Mouse (Mus musculus): ENCODE measurements around the gene Tmem139.

Tmem139 gene

GRCm38 (mm10) chr6:42276151-42276550 is 14.4 kb downstream of the Tmem139 start:
- no peak for DNase-seq (ENCODE audit: low spot score in 2 of 2)

GRCm38 (mm10) chr6:42282865-42283528 is 21.2 kb downstream of the Tmem139 start:
- no peak for DNase-seq (ENCODE audit: low spot score in 2 of 2)

GRCm38 (mm10) chr6:42286448-42286847 is 24.7 kb downstream of the Tmem139 start, which contains the start of gene Clcn1:
Clcn1 (plus strand) TSS chr6:42286685.
- DNase-seq (ENCODE audit: low spot score in 2 of 2) = no peak

- DNase-seq (ENCODE audit: low spot score in 2 of 2) = no peak
These were observed 25.8 kb downstream of the Tmem139 start for GRCm38 (mm10) chr6:42287562-42287961.

GRCm38 (mm10) chr6:42293327-42293726 is 31.6 kb downstream of the Tmem139 start:
- DNase-seq (ENCODE audit: low spot score in 2 of 2) = no peak

GRCm38 (mm10) chr6:42295549-42296094 is 33.9 kb downstream of the Tmem139 start:
- no peak for DNase-seq (ENCODE audit: low spot score in 2 of 2)

GRCm38 (mm10) chr6:42299362-42299761 is 37.6 kb downstream of the Tmem139 start:
- DNase-seq (ENCODE audit: low spot score in 2 of 2) = no peak

GRCm38 (mm10) chr6:42309816-42310378 is 48.1 kb downstream of the Tmem139 start:
- no peak for DNase-seq (ENCODE audit: low spot score in 2 of 2)

- no peak for DNase-seq (ENCODE audit: low spot score in 2 of 2)
These were observed 48.8 kb downstream of the Tmem139 start for GRCm38 (mm10) chr6:42310427-42311053.
